Mouse (Mus musculus) liver, adult 2 months (tissue): ENCODE measurements around the gene Pdgfd.

Source experiments
- CTCF ChIP-seq: fragments of 200-500 bp; IDR thresholded peaks from 2 replicates; pipeline ENCODE4 v1.5.1; 2011; ENCODE audit warnings: low read depth, low read length, control low read depth
- POLR2A ChIP-seq: fragments of 200-500 bp; IDR thresholded peaks from 2 replicates; pipeline ENCODE4 v1.6.1; 2011; ENCODE audit warnings: low read length, control low read depth; ENCODE audit not compliant: insufficient read depth; ENCODE audit errors: extremely low read depth

- no peak for TF ChIP-seq CTCF
- no peak for TF ChIP-seq POLR2A
Measured at GRCm38 (mm10) chr9:6336236-6336635, 167.9 kb downstream of the Pdgfd start.
